Mouse (Mus musculus) megakaryocyte, embryonic 14.5 days (primary cell): ENCODE data around the gene Ppp6r1. TPM values are rescaled to one million over a fixed set of nuclear protein-coding genes. Genes with fewer than 3 reads are reported as not detected.

Experiments
- H3K27me3 ChIP-seq: replicated peaks from 2 replicates; pipeline ENCODE3; 2012; ENCODE audit warnings: inconsistent platforms
- H3K36me3 ChIP-seq: replicated peaks from 2 replicates; pipeline ENCODE3; 2012; ENCODE audit warnings: low read length, inconsistent platforms, mixed read lengths
- H3K4me1 ChIP-seq: 2 replicates; pipeline ENCODE4 v1.6.1; 2012; ENCODE audit warnings: inconsistent platforms
- H3K4me3 ChIP-seq: replicated peaks from 2 replicates; pipeline ENCODE3; 2012; ENCODE audit warnings: moderate library complexity, mild to moderate bottlenecking, inconsistent platforms
- H3K9me3 ChIP-seq: 2 replicates; pipeline ENCODE4 v1.6.1; 2012; ENCODE audit warnings: inconsistent platforms
- FLI1 ChIP-seq: IDR thresholded peaks from 2 replicates; pipeline ENCODE4 v1.6.1; 2012; ENCODE audit warnings: low read length, inconsistent platforms, mixed read lengths
- GATA1 ChIP-seq: IDR thresholded peaks from 3 replicates; pipeline ENCODE4 v1.6.1; 2012; ENCODE audit warnings: mixed read lengths, low read length, inconsistent platforms, borderline replicate concordance
- polyA plus RNA-seq: library from polyadenylated mRNA; stranded (reverse); fragments of >175 nt; gene quantifications from 2 replicates; pipeline ENCODE4 v1.2.3, GENCODE M21; 2012; ENCODE audit warnings: low replicate concordance; ENCODE audit not compliant: insufficient read depth

Gene Ppp6r1
- polyA plus RNA-seq, 1 experiment = 361 TPM

DNA sequence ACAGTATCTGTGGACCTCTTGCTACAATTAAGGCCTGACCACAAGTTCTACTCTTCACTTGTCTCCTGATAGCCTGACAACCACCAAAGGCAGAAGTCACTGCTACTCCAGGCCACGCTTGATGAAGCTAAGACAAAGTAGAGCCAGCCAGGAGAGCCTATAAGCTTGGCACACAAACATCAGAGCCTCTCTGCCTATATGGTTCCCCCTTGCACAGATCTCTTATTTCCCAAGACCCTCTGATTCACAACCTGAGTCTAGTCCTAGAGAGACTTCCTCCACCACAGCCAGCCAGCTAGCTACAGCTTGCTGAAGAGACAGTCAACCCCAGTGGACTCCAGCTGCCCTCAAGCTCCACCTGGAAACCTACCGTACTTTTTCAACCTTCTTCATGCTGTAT lies 10.8 kb downstream of the Ppp6r1 start:
- peaks cover 91% of the 10 kb centered on the region for H3K4me1 ChIP-seq
- H3K36me3 ChIP-seq = peaks cover 75% of the 10 kb centered on the region

DNA sequence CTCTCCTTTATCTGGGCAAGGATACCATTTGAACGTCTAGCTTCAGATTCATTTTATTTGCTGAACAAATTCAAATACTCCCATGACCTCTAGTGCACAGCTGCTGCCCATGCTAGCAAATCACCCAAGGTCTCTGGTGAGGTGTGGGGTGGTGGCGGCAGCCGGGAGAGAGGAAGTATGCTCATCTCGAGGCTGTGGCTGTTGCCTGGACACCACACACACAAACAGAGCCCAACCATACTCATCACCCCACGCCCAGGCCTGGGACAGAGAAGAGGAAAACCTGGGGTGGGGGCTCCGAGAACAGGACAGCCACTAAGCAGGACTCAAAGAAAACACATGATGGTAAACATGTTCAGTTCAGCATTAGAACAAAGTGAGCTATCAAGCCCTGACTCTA lies 11.5 kb downstream of the Ppp6r1 start:
- H3K4me1 ChIP-seq = peaks cover 91% of the 10 kb centered on the region
- no peak for TF ChIP-seq FLI1
- no peak for TF ChIP-seq GATA1

More for the DNA sequence above, 10.8 kb downstream of the Ppp6r1 start:
- peak overlapping the region; percentile 71 for H3K4me3 ChIP-seq
- no peaks in the 10 kb centered on the region for H3K27me3 ChIP-seq
- no peaks in the 10 kb centered on the region for H3K9me3 ChIP-seq
- no peak for TF ChIP-seq GATA1
- no peak for TF ChIP-seq FLI1

DNA sequence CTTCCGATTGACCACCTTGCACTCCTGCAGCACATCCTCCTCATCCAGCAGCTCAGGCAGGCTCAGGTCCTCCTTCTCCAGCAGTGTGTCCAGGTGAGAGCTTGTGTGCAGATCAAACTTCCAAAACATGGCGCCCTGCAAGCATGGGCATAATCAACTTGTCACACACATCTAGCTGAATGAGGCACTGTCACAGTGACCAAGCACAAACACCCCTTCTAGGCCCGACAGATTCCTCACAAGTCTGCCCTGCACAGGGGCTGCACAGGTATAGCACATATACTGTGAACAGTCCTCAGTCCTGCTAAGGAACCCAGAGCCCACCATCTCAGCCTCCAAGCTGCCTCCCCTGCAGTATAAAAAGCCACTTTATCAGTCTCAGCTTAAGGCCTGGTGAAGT lies 12.0 kb downstream of the Ppp6r1 start:
- Histone ChIP-seq H3K4me3 (peak overlapping the region; percentile 85), H3K36me3 (peaks cover 74% of the 10 kb centered on the region), H3K27me3 (no peaks in the 10 kb centered on the region), H3K9me3 (no peaks in the 10 kb centered on the region), H3K4me1 (peaks cover 91% of the 10 kb centered on the region)
- no peak for TF ChIP-seq FLI1

More for the DNA sequence above, 11.5 kb downstream of the Ppp6r1 start:
- Histone ChIP-seq H3K27me3 (no peaks in the 10 kb centered on the region), H3K4me3 (peak overlapping the region; percentile 85), H3K36me3 (peaks cover 74% of the 10 kb centered on the region), H3K9me3 (no peaks in the 10 kb centered on the region)

GRCm38 (mm10) chr7:4643225-4643624 lies 15.6 kb downstream of the Ppp6r1 start:
- H3K27me3 ChIP-seq = no peaks in the 10 kb centered on the region
- TF ChIP-seq FLI1 = no peak
- TF ChIP-seq GATA1 = no peak
- H3K4me3 ChIP-seq = peak overlapping the region; percentile 83
- H3K9me3 ChIP-seq = no peaks in the 10 kb centered on the region
- peaks cover 99% of the 10 kb centered on the region for H3K4me1 ChIP-seq
- peaks cover 95% of the 10 kb centered on the region for H3K36me3 ChIP-seq

- peaks cover 93% of the 10 kb centered on the region for H3K36me3 ChIP-seq
- TF ChIP-seq GATA1 = no peak
- no peak for TF ChIP-seq FLI1
- H3K9me3 ChIP-seq = no peaks in the 10 kb centered on the region
- H3K4me1 ChIP-seq = peaks cover 96% of the 10 kb centered on the region
- H3K27me3 ChIP-seq = no peaks in the 10 kb centered on the region
- no peak overlapping the region for H3K4me3 ChIP-seq
Observed at GRCm38 (mm10) chr7:4641956-4642355, 16.9 kb downstream of the Ppp6r1 start.

GRCm38 (mm10) chr7:4641155-4641554 lies 17.7 kb downstream of the Ppp6r1 start:
- no peak for TF ChIP-seq FLI1
- TF ChIP-seq GATA1 = no peak
- H3K4me1 ChIP-seq = peaks cover 95% of the 10 kb centered on the region
- peaks cover 92% of the 10 kb centered on the region for H3K36me3 ChIP-seq

DNA sequence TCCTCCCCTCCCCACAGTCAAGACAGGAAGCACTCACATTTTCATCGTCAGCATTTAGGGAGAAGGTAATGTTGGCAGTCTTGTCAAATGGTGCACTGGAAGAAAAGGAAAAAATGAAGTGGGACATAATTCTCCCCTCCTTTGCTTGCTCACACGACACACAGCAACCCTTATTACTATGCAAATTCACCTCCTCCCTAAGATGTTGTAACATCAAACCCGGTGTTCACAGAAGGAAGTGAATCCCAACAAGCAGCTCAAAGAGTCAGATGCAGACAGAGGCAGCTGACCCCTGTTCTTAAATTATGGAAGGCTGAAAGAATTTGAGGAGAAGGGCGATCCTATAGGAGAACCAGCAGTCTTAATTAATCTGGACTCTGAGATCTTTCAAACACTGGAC lies 22.6 kb downstream of the Ppp6r1 start:
- H3K36me3 ChIP-seq = peaks cover 92% of the 10 kb centered on the region
- no peaks in the 10 kb centered on the region for H3K27me3 ChIP-seq
- peaks cover 87% of the 10 kb centered on the region for H3K4me1 ChIP-seq
- no peaks in the 10 kb centered on the region for H3K9me3 ChIP-seq
- no peak overlapping the region for H3K4me3 ChIP-seq
- TF ChIP-seq FLI1 (no peak), GATA1 (no peak)

More at GRCm38 (mm10) chr7:4641155-4641554, 17.7 kb downstream of the Ppp6r1 start:
- no peaks in the 10 kb centered on the region for H3K27me3 ChIP-seq
- no peaks in the 10 kb centered on the region for H3K9me3 ChIP-seq
- H3K4me3 ChIP-seq = peak overlapping the region; percentile 14

- Histone ChIP-seq H3K36me3 (peaks cover 97% of the 10 kb centered on the region), H3K4me1 (peaks cover 90% of the 10 kb centered on the region), H3K4me3 (peak within 1 kb of the TSS; percentile 46), H3K9me3 (no peaks in the 10 kb centered on the region), H3K27me3 (no peaks in the 10 kb centered on the region)
- TF ChIP-seq GATA1 = no peak
Observed at GRCm38 (mm10) chr7:4631031-4631430, 27.8 kb downstream of the Ppp6r1 start, which contains the start of gene Tmem86b. Gene Tmem86b, minus strand, starts transcription at chr7:4631422.

GRCm38 (mm10) chr7:4630198-4630597 lies 28.6 kb downstream of the Ppp6r1 start:
- Histone ChIP-seq H3K36me3 (peaks cover 91% of the 10 kb centered on the region), H3K4me1 (peaks cover 89% of the 10 kb centered on the region)
- TF ChIP-seq FLI1 (no peak), GATA1 (peak; percentile 57; the same call in 1 of the 3 replicates)

DNA sequence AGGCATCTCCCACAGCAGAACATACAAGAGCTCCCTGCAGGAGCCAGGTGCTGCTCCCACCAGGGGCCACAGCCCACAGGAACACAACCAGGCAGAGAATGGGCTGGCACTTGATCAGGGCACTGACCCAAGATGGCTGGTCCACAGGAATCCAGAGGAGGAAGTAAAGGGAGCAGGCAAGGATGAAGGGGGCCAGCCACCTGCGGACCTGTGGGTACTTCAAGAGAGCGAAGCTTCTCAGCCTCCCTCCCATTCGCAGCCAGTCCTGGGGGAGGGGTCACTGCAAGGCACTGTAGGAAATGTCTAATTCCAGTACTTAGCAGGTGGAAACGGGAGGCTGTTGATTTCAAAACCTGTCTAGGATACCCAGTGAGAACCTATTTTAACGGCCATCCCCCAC lies 29.2 kb downstream of the Ppp6r1 start:
- no peaks in the 10 kb centered on the region for H3K9me3 ChIP-seq
- H3K36me3 ChIP-seq = peaks cover 91% of the 10 kb centered on the region
- no peaks in the 10 kb centered on the region for H3K27me3 ChIP-seq
- peak overlapping the region; percentile 3 for H3K4me3 ChIP-seq
- peaks cover 89% of the 10 kb centered on the region for H3K4me1 ChIP-seq
- TF ChIP-seq FLI1 (no peak), GATA1 (no peak)

More at GRCm38 (mm10) chr7:4630198-4630597, 28.6 kb downstream of the Ppp6r1 start:
- H3K9me3 ChIP-seq = no peaks in the 10 kb centered on the region
- no peaks in the 10 kb centered on the region for H3K27me3 ChIP-seq
- H3K4me3 ChIP-seq = peak overlapping the region; percentile 28

DNA sequence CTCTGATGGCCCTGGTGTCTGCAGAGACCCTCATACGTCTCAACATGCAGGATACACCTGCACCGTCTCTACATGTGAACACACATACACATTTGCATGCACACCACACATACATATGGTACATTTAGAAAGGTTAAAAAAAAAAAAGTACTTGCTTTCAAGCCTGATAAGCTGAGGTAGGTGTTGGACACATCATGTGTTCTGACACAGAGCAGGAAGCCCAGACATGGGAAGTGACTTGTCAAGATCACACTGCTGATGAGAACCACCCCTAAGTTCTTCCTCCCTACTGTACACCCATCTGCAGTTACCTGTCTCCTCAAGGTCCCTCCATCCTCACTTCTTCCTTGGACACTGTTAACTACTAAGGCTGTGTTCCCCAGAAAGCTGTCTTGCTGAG lies 32.9 kb downstream of the Ppp6r1 start:
- TF ChIP-seq FLI1 (no peak), GATA1 (no peak)
- H3K4me1 ChIP-seq = peaks cover 64% of the 10 kb centered on the region
- H3K36me3 ChIP-seq = peaks cover 55% of the 10 kb centered on the region
- H3K4me3 ChIP-seq = no peak overlapping the region
- no peaks in the 10 kb centered on the region for H3K27me3 ChIP-seq
- no peaks in the 10 kb centered on the region for H3K9me3 ChIP-seq
